Mouse (Mus musculus) liver, embryonic 14.5 days (tissue): ENCODE results near the gene Ahctf1.

Experiments used
- CTCF ChIP-seq: IDR thresholded peaks from 2 replicates; pipeline ENCODE4 v1.5.1; 2016; ENCODE audit warnings: antibody characterized with exemption, low read depth, control low read depth
- EP300 ChIP-seq: IDR thresholded peaks from 2 replicates; pipeline ENCODE4 v1.6.1; 2016; ENCODE audit warnings: antibody characterized with exemption, low read depth

DNA sequence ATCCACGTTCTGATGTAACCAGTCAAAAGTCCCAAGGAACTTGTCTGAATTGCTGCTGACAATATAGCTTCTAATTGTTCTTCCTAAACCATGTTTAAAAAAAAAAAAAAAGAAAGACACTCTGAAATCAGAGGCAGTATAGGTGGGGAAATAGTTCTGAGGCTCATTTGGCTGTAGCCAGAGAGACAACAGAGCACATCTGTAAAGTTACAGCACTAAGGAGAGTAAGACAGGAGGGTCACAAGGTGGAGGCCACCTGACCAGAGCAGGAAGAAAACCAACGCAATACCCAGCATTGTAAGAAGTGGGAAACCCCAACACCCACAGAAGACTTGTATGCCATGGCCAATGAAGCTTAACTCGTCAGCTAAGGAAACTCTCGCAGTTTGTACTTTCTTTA is 19.4 kb downstream of the Ahctf1 start:
- TF ChIP-seq CTCF: no peak
- no peak for TF ChIP-seq EP300
